Mouse (Mus musculus) adrenal gland, adult 8-10 months (tissue): Measurements from ENCODE around the gene BC037034. TPM values are rescaled to one million over a fixed set of nuclear protein-coding genes. Genes with fewer than 3 reads are reported as not detected.

ENCODE experiments used
- total RNA-seq, 4 experiments: library from RNA; stranded (reverse); gene quantifications; 2 replicates each; pipeline ENCODE4 v1.2.4; 2022

The BC037034 gene
- total RNA-seq, 4 experiments from 2014 or later = 22.7 to 48.4 (median 37.4) TPM

Other genes with a start within 250 kb of the BC037034 start
- not detected for gene Smok3a, start 242.8 kb downstream of the BC037034 start, total RNA-seq
- gene Smok3b, start 242.6 kb downstream of the BC037034 start, total RNA-seq = not detected
- not detected for gene Smok3c, start 210.8 kb downstream of the BC037034 start, total RNA-seq
- gene Zkscan1, start 178.9 kb downstream of the BC037034 start, total RNA-seq = 10 to 100 TPM; 39.6 to 51.4 (median 47.6) TPM
- 10 to 100 TPM; 16.7 to 18.8 (median 17.1) TPM for gene Zscan21, start 147.1 kb downstream of the BC037034 start, total RNA-seq
- gene Zfp113, start 108.3 kb downstream of the BC037034 start, total RNA-seq = 10 to 100 TPM; 12.9 to 18.5 (median 16.1) TPM
- 100 to 1,000 TPM; 123 to 142 (median 139) TPM for gene Cops6, start 103.0 kb downstream of the BC037034 start, total RNA-seq
- gene Ap4m1, start 92.0 kb downstream of the BC037034 start, total RNA-seq = 10 to 100 TPM; 19.5 to 34.6 (median 27.6) TPM
- 10 to 100 TPM; 26.2 to 40.7 (median 32.4) TPM for gene Mcm7, start 91.6 kb downstream of the BC037034 start, total RNA-seq
- 10 to 100 TPM; 42.4 to 62.7 (median 51.4) TPM for gene Taf6, start 76.6 kb downstream of the BC037034 start, total RNA-seq
- gene Cnpy4, start 76.5 kb downstream of the BC037034 start, total RNA-seq = 10 to 100 TPM; 23.8 to 34.5 (median 27.8) TPM
- gene Mblac1, start 69.7 kb downstream of the BC037034 start, total RNA-seq = 10 to 100 TPM; 10.4 to 15.0 (median 11.7) TPM
- gene Nxpe5, start 38.1 kb downstream of the BC037034 start, total RNA-seq = under 1 TPM; 0.14 to 0.91 (median 0.52) TPM
- gene Lamtor4, start 8.6 kb downstream of the BC037034 start, total RNA-seq = 100 to 1,000 TPM in 2 of 4 experiments, 10 to 100 TPM in 2; 86.5 to 106 (median 99.5) TPM
- under 1 TPM in 2 of 4 experiments, not detected in 2; 0.17 to 0.38 TPM for gene Gal3st4, start 8.8 kb upstream of the BC037034 start, total RNA-seq
- not detected for gene Gm43720, start 15.9 kb upstream of the BC037034 start, total RNA-seq
- gene Gpc2, start 16.0 kb upstream of the BC037034 start, total RNA-seq = 1 to 10 TPM in 2 of 4 experiments, under 1 TPM in 2; 0.38 to 1.3 (median 0.97) TPM
- under 1 TPM in 3 of 4 experiments, not detected in 1; 0.08 to 0.35 (median 0.09) TPM for gene Stag3, start 16.2 kb upstream of the BC037034 start, total RNA-seq
- gene Pvrig, start 77.9 kb upstream of the BC037034 start, total RNA-seq = under 1 TPM; 0.29 to 1.00 (median 0.50) TPM
- 10 to 100 TPM in 2 of 4 experiments, 1 to 10 TPM in 2; 8.0 to 16.0 (median 12.2) TPM for gene Zfp157, start 177.4 kb upstream of the BC037034 start, total RNA-seq